Mouse (Mus musculus) CH12.LX (cell line): ENCODE results near the gene Tmem119. TPM values are rescaled to one million over a fixed set of nuclear protein-coding genes. Genes with fewer than 3 reads are reported as not detected.

ENCODE experiments used
- DNase-seq: peaks from one replicate; pipeline ENCODE4 v3.0.0-alpha.2; 2013; ENCODE audit errors: extremely low read depth
- H3K27ac ChIP-seq: 2 replicates; pipeline ENCODE4 v1.5.1; 2012; ENCODE audit warnings: low read depth, mild to moderate bottlenecking, control low read depth, moderate library complexity; ENCODE audit not compliant: insufficient read depth
- H3K27me3 ChIP-seq: replicated peaks from 2 replicates; pipeline ENCODE3; 2012; ENCODE audit warnings: inconsistent platforms
- H3K36me3 ChIP-seq, 2 experiments: replicated peaks in 1 of 2; 2 replicates each; pipeline versions ENCODE3 to v1.6.1; 2012; ENCODE audit warnings: inconsistent platforms in 1 of 2, low read length in 1 of 2, mild to moderate bottlenecking in 1 of 2, mixed read lengths in 1 of 2, moderate library complexity in 1 of 2; ENCODE audit not compliant: control insufficient read depth in 1 of 2, insufficient read depth in 1 of 2
- H3K4me1 ChIP-seq, 2 experiments: 2 replicates each; pipeline ENCODE4 v1.6.1; 2012; ENCODE audit warnings: inconsistent platforms in 1 of 2, moderate library complexity in 1 of 2; ENCODE audit not compliant: insufficient read depth in 2 of 2, control insufficient read depth in 1 of 2
- H3K4me2 ChIP-seq: 2 replicates; pipeline ENCODE4 v1.6.1; 2012; ENCODE audit warnings: low read depth, mild to moderate bottlenecking, control low read depth; ENCODE audit not compliant: poor library complexity, insufficient read depth, severe bottlenecking
- H3K4me3 ChIP-seq, 3 experiments: fragments of 150-350 bp in 1 of 3; sonication (generic) in 1 of 3; replicated peaks in 1 of 3; 2 replicates each; pipeline versions ENCODE3 to v1.5.1; 2011 to 2012; ENCODE audit warnings: low read depth in 2 of 3, low read length in 2 of 3, mild to moderate bottlenecking in 2 of 3, moderate library complexity in 2 of 3, control low read depth in 1 of 3, improper control_type of control experiment in 1 of 3, inconsistent platforms in 1 of 3, mixed read lengths in 1 of 3; ENCODE audit not compliant: poor library complexity in 1 of 3
- H3K79me2 ChIP-seq: replicated peaks from 2 replicates; pipeline ENCODE4 v1.6.1; 2012; ENCODE audit warnings: mild to moderate bottlenecking, moderate library complexity; ENCODE audit not compliant: control insufficient read depth, poor library complexity, insufficient read depth, severe bottlenecking; ENCODE audit errors: extremely low read depth
- H3K9ac ChIP-seq: 2 replicates; pipeline ENCODE4 v1.6.1; 2012; ENCODE audit warnings: low read depth, mild to moderate bottlenecking, control low read depth, moderate library complexity; ENCODE audit not compliant: insufficient read depth
- H3K9me3 ChIP-seq: replicated peaks from 2 replicates; pipeline ENCODE3; 2012; ENCODE audit warnings: low read length, inconsistent platforms, mixed read lengths
- E2F4 ChIP-seq: IDR thresholded peaks from 2 replicates; pipeline ENCODE4 v1.6.1; 2011; ENCODE audit warnings: low read depth, low read length, improper control_type of control experiment; ENCODE audit not compliant: insufficient replicate concordance
- GABPA ChIP-seq: IDR thresholded peaks from 2 replicates; pipeline ENCODE4 v1.6.1; 2012; ENCODE audit warnings: low read depth, low read length, improper control_type of control experiment, inconsistent platforms; ENCODE audit not compliant: insufficient replicate concordance
- MAFK ChIP-seq: IDR thresholded peaks from 2 replicates; pipeline ENCODE4 v1.6.1; 2011; ENCODE audit warnings: low read length, improper control_type of control experiment; ENCODE audit not compliant: insufficient replicate concordance
- MYC ChIP-seq: IDR thresholded peaks from 2 replicates; pipeline ENCODE4 v1.6.1; 2011; ENCODE audit warnings: low read depth, mild to moderate bottlenecking, improper control_type of control experiment, low read length
- NELFE ChIP-seq: IDR thresholded peaks from 2 replicates; pipeline ENCODE4 v1.6.1; 2011; ENCODE audit warnings: low read depth, low read length, improper control_type of control experiment
- PAX5 ChIP-seq: IDR thresholded peaks from 2 replicates; pipeline ENCODE4 v1.6.1; 2012; ENCODE audit warnings: low read length, inconsistent platforms, mixed read lengths
- POLR2AphosphoS2 ChIP-seq: IDR thresholded peaks from 2 replicates; pipeline ENCODE4 v1.6.1; 2011; ENCODE audit warnings: low read depth, low read length, improper control_type of control experiment
- RAD21 ChIP-seq: IDR thresholded peaks from 2 replicates; pipeline ENCODE4 v1.6.1; 2011; ENCODE audit warnings: low read depth, mild to moderate bottlenecking, low read length, improper control_type of control experiment, moderate library complexity
- RCOR1 ChIP-seq: conservative IDR thresholded peaks from 2 replicates; pipeline ENCODE4 v1.6.1; 2012; ENCODE audit warnings: low read depth, mild to moderate bottlenecking, inconsistent platforms, low read length, improper control_type of control experiment
- TBP ChIP-seq: conservative IDR thresholded peaks from 2 replicates; pipeline ENCODE4 v1.6.1; 2011; ENCODE audit warnings: low read depth, low read length, improper control_type of control experiment
- TCF12 ChIP-seq: IDR thresholded peaks from 2 replicates; pipeline ENCODE4 v1.6.1; 2014; ENCODE audit warnings: low read depth, mild to moderate bottlenecking, inconsistent platforms, low read length, improper control_type of control experiment
- ZC3H11A ChIP-seq: IDR thresholded peaks from 2 replicates; pipeline ENCODE4 v1.6.1; 2012; ENCODE audit warnings: low read depth, mild to moderate bottlenecking, inconsistent platforms, low read length, improper control_type of control experiment
- ZKSCAN1 ChIP-seq: IDR thresholded peaks from 2 replicates; pipeline ENCODE4 v1.6.1; 2012; ENCODE audit warnings: low read depth, inconsistent platforms, low read length, improper control_type of control experiment, borderline replicate concordance
- dilution Hi-C: fragments of 300-500 bp; cut with MboI; formaldehyde crosslinking; loops from 2 replicates; pipeline ENCODE4 v1.14.3; 2020; ENCODE audit warnings: low sequenced_read_pairs; ENCODE audit not compliant: extremely low pct_unique_long_range_greater_than_20kb, extremely low pct_ligation_motif_present
- in situ Hi-C: fragments of 300-500 bp; cut with MboI; formaldehyde crosslinking; loops from 3 replicates; pipeline ENCODE4 v1.14.3; 2019; ENCODE audit warnings: low sequenced_read_pairs, low pct_ligation_motif_present, low pct_unique_long_range_greater_than_20kb, mixed read lengths
- polyA plus RNA-seq: library from polyadenylated mRNA; unstranded; fragments of >175 nt; gene quantifications from 2 replicates; pipeline ENCODE4 v1.2.1, GENCODE M21; 2012; ENCODE audit warnings: low read depth; ENCODE audit not compliant: insufficient read length
- total RNA-seq, 2 experiments: library from RNA; depleted of rRNA; stranded (reverse); fragments of 300-350 nt in 1 of 2; fragments of >200 nt in 1 of 2; gene quantifications; 2 replicates each; pipeline ENCODE4 v1.2.3; 2012 to 2014

Tmem119 gene
- total and polyA plus RNA-seq, 3 experiments = 0.30 to 1.5 (median 1.0) TPM

- Histone ChIP-seq H3K9ac (no peak overlapping the region), H3K4me3 (no peak overlapping the region), H3K27ac (no peak overlapping the region), H3K4me1 (peaks cover 9 to 53% of the 10 kb centered on the region in 2 experiments)
- no peak for DNase-seq
- in situ Hi-C loops = no loop called here
- TF ChIP-seq RAD21 (no peak), ZC3H11A (no peak), RCOR1 (no peak), TBP (no peak)
- TF ChIP-seq, all 38 proteins: peak for 0
- H3K79me2 ChIP-seq = no peaks in the 10 kb centered on the region
- no peak overlapping the region for H3K4me2 ChIP-seq
- no peaks in the 10 kb centered on the region for H3K27me3 ChIP-seq
- H3K36me3 ChIP-seq = peaks cover 27 to 66% of the 10 kb centered on the region in 2 experiments
- no peaks in the 10 kb centered on the region for H3K9me3 ChIP-seq
- dilution Hi-C loops = no loop called here
These were observed 41.2 kb upstream of the Tmem119 start for GRCm38 (mm10) chr5:113841243-113842225.

- in situ Hi-C loops = no loop called here
- Histone ChIP-seq H3K9ac (no peak overlapping the region), H3K79me2 (no peaks in the 10 kb centered on the region), H3K27ac (no peak overlapping the region), H3K36me3 (peaks cover 16 to 55% of the 10 kb centered on the region in 2 experiments), H3K9me3 (no peaks in the 10 kb centered on the region), H3K4me3 (no peak overlapping the region), H3K27me3 (no peaks in the 10 kb centered on the region), H3K4me1 (peaks cover 9 to 61% of the 10 kb centered on the region in 2 experiments), H3K4me2 (no peak overlapping the region)
- no peak for DNase-seq
- no peak for TF ChIP-seq MYC
- no peak for TF ChIP-seq NELFE
- dilution Hi-C loops = no loop called here
These were observed 40.1 kb upstream of the Tmem119 start for GRCm38 (mm10) chr5:113840443-113840842.

GRCm38 (mm10) chr5:113836961-113837360 lies 36.6 kb upstream of the Tmem119 start:
- in situ Hi-C loops = loop anchor here (10.0 kb wide), 1 partner anchor 62 kb away; the partner anchor contains the start of genes Iscu and Sart3
- no peak overlapping the region for H3K27ac ChIP-seq
- TF ChIP-seq GABPA (no peak), MAFK (no peak), PAX5 (no peak), ZKSCAN1 (no peak), RCOR1 (no peak), TBP (no peak), POLR2AphosphoS2 (no peak), E2F4 (no peak), TCF12 (no peak), MYC (no peak)
- TF ChIP-seq, all 38 proteins: peak for 0
- no peaks in the 10 kb centered on the region for H3K79me2 ChIP-seq
- H3K36me3 ChIP-seq = peaks cover 0 to 23% of the 10 kb centered on the region in 2 experiments
- H3K4me3 ChIP-seq = no peak overlapping the region
- no peak overlapping the region for H3K9ac ChIP-seq
- no peaks in the 10 kb centered on the region for H3K27me3 ChIP-seq
- no peak overlapping the region for H3K4me2 ChIP-seq
- H3K9me3 ChIP-seq = no peaks in the 10 kb centered on the region
- DNase-seq = no peak
- H3K4me1 ChIP-seq = peaks cover 5 to 58% of the 10 kb centered on the region in 2 experiments
- dilution Hi-C loops = no loop called here
